Mouse (Mus musculus): ENCODE data around the gene Olfr427.
"Not testable (repeated sequence)": the region's sequence is repeated elsewhere in the genome, so short reads cannot be mapped to it uniquely, and the experiment has no call there.

The Olfr427 gene

GRCm38 (mm10) chr1:174096591-174096990 lies at the start of gene Olfr427:
Olfr427 (plus strand) TSS chr1:174096891.
- no peak for DNase-seq

- not testable (repeated sequence) for DNase-seq
Observed at GRCm38 (mm10) chr1:174048227-174048626, 48.5 kb upstream of the Olfr427 start.

- DNase-seq: no peak
Observed at GRCm38 (mm10) chr1:174048893-174049292, 47.8 kb upstream of the Olfr427 start, which contains the start of gene Olfr432. Olfr432 (plus strand) TSS chr1:174049205.

- DNase-seq: not testable (repeated sequence)
Observed at GRCm38 (mm10) chr1:174049357-174049756, 47.3 kb upstream of the Olfr427 start.

- no peak for DNase-seq
Observed at GRCm38 (mm10) chr1:174050532-174050931, 46.2 kb upstream of the Olfr427 start.

- DNase-seq: no peak
Observed at GRCm38 (mm10) chr1:174051515-174051914, 45.2 kb upstream of the Olfr427 start.

GRCm38 (mm10) chr1:174051931-174052536 lies 44.7 kb upstream of the Olfr427 start:
- DNase-seq: no peak

GRCm38 (mm10) chr1:174052981-174053380 lies 43.7 kb upstream of the Olfr427 start:
- no peak for DNase-seq

GRCm38 (mm10) chr1:174055248-174055647 lies 41.4 kb upstream of the Olfr427 start:
- no peak for DNase-seq

GRCm38 (mm10) chr1:174066305-174066704 lies 30.4 kb upstream of the Olfr427 start, which contains the start of gene Olfr430:
Olfr430 (plus strand) TSS chr1:174066605.
- DNase-seq: no peak

- no peak for DNase-seq
Observed at GRCm38 (mm10) chr1:174084031-174084430, 12.7 kb upstream of the Olfr427 start, which contains the start of gene Olfr429. Olfr429 (plus strand) TSS chr1:174084331.

GRCm38 (mm10) chr1:174103735-174104134 lies 7.0 kb downstream of the Olfr427 start:
- DNase-seq: no peak

GRCm38 (mm10) chr1:174121062-174121461 lies 24.4 kb downstream of the Olfr427 start, which contains the start of gene Olfr231:
Olfr231 (minus strand) TSS chr1:174121162.
- no peak for DNase-seq

GRCm38 (mm10) chr1:174131217-174131616 lies 34.5 kb downstream of the Olfr427 start, which contains the start of gene Olfr424:
Olfr424 (plus strand) TSS chr1:174131517.
- no peak for DNase-seq

GRCm38 (mm10) chr1:174131999-174132398 lies 35.3 kb downstream of the Olfr427 start:
- DNase-seq: no peak

GRCm38 (mm10) chr1:174141384-174141783 lies 44.7 kb downstream of the Olfr427 start:
- DNase-seq: no peak

- no peak for DNase-seq
Observed at GRCm38 (mm10) chr1:174146696-174147095, 50.0 kb downstream of the Olfr427 start.

- no peak for DNase-seq
Observed at GRCm38 (mm10) chr1:174149289-174149688, 52.6 kb downstream of the Olfr427 start.
